Mouse (Mus musculus): Measurements from ENCODE around the gene Tulp2. TPM values are rescaled to one million over a fixed set of nuclear protein-coding genes. Genes with fewer than 3 reads are reported as not detected.
A peak's percentile ranks its signal among the peaks of the same experiment; 100 is the strongest.

Tulp2 gene
- total and polyA plus RNA-seq, 3 experiments, result 1.1 to 1.2 TPM; not detected in 1

GRCm38 (mm10) chr7:45466283-45467089, 15.2 kb upstream of the Tulp2 start, which contains the start of gene Bax:
Gene Bax, minus strand, starts transcription at chr7:45466898.
- Histone ChIP-seq H3K9me3 (replicated peaks; ENCODE audit: insufficient read depth, low read length) (no peaks in the 10 kb centered on the region), H3K27ac (ENCODE audit: control insufficient read depth, low read depth, low read length) (peak within 1 kb of the TSS; percentile 7), H3K9ac (ENCODE audit: control insufficient read depth, low read depth, low read length, poor library complexity, severe bottlenecking) (peak within 1 kb of the TSS; percentile 83), H3K36me3 (ENCODE audit: control insufficient read depth in 1 of 2, insufficient read depth in 2 of 2, low read length in 2 of 2) (peaks cover 2 to 14% of the 10 kb centered on the region in 2 experiments; a peak in 3 of 4 replicates), H3K79me2 (ENCODE audit: control insufficient read depth, insufficient read depth, low read length, poor library complexity) (peaks cover 19% of the 10 kb centered on the region), H3K4me1 (ENCODE audit: control insufficient read depth in 1 of 2, insufficient read depth in 2 of 2, low read length in 2 of 2) (peaks cover 2 to 26% of the 10 kb centered on the region in 2 experiments), H3K4me3 (ENCODE audit: control insufficient read depth in 1 of 2, insufficient read depth in 1 of 2, low read depth in 2 of 2, low read length in 2 of 2) (peak within 1 kb of the TSS; percentile 80 to 87), H3K27me3 (ENCODE audit: control insufficient read depth in 1 of 2, insufficient read depth in 2 of 2, low read length in 2 of 2) (no peaks in the 10 kb centered on the region)
- peak; percentile 96 for DNase-seq (ENCODE audit: low read depth, low spot score)
- TF ChIP-seq MYB (IDR thresholded peaks at IDR 0.05; ENCODE audit: low read depth, low read length) (no peak), SMC3 (IDR thresholded peaks at IDR 0.05; ENCODE audit: low read depth, low read length) (no peak), TAL1 (IDR thresholded peaks at IDR 0.05; ENCODE audit: low read length) (no peak), CHD1 (IDR thresholded peaks at IDR 0.05; ENCODE audit: low read depth, low read length) (no peak), BHLHE40 (IDR thresholded peaks at IDR 0.05; ENCODE audit: borderline replicate concordance, low read depth, low read length) (peak; percentile 95), ZNF384 (IDR thresholded peaks at IDR 0.05; ENCODE audit: low read depth, low read length) (no peak), ZMIZ1 (IDR thresholded peaks at IDR 0.05; ENCODE audit: low read depth, low read length) (no peak; the same call in 1 of the 2 replicates), MEF2A (IDR thresholded peaks at IDR 0.05; ENCODE audit: extremely low read depth, insufficient replicate concordance, low read depth, low read length, poor library complexity, severe bottlenecking) (no peak), USF2 (IDR thresholded peaks at IDR 0.05; ENCODE audit: borderline replicate concordance in 1 of 2, insufficient read depth in 1 of 2, low read depth in 1 of 2, low read length in 2 of 2) (peak; percentile 96 to 99), POLR2AphosphoS2 (IDR thresholded peaks at IDR 0.05; ENCODE audit: low read length) (no peak), POLR2AphosphoS5 (IDR thresholded peaks at IDR 0.05; ENCODE audit: borderline replicate concordance, low read depth, low read length) (no peak), RCOR1 (IDR thresholded peaks at IDR 0.05; ENCODE audit: low read depth, low read length) (no peak), EP300 (IDR thresholded peaks at IDR 0.05; ENCODE audit: low read depth in 1 of 2, low read length in 2 of 2) (no peak; a peak in 1 of 4 replicates), POLR2A (IDR thresholded peaks at IDR 0.05; ENCODE audit: control insufficient read depth in 1 of 2, insufficient read depth in 1 of 2, low read depth in 1 of 2, low read length in 2 of 2, poor library complexity in 1 of 2) (peak; percentile 70 to 77; a peak in 3 of 4 replicates), MYC (IDR thresholded peaks at IDR 0.05; ENCODE audit: low read depth, low read length) (peak; percentile 69; the same call in 1 of the 2 replicates), TCF12 (IDR thresholded peaks at IDR 0.05; ENCODE audit: low read depth, low read length) (0 out of 2 replicates have a peak, but pooled peaks have one; percentile 6), MXI1 (IDR thresholded peaks at IDR 0.05; ENCODE audit: low read depth, low read length) (peak; percentile 96), CTCF (IDR thresholded peaks at IDR 0.05 in 2 of 3, conservative IDR thresholded peaks at IDR 0.05 in 1 of 3; ENCODE audit: control insufficient read depth in 1 of 3, insufficient read depth in 1 of 3, low read depth in 2 of 3, low read length in 3 of 3, poor library complexity in 1 of 3, severe bottlenecking in 1 of 3) (no peak), GATA1 (IDR thresholded peaks at IDR 0.05; ENCODE audit: low read depth, low read length) (no peak), UBTF (IDR thresholded peaks at IDR 0.05; ENCODE audit: borderline replicate concordance, insufficient read depth, low read depth, low read length) (no peak), ZC3H11A (IDR thresholded peaks at IDR 0.05; ENCODE audit: low read depth, low read length) (no peak), NRF1 (IDR thresholded peaks at IDR 0.05; ENCODE audit: insufficient read depth, low read depth, low read length, poor library complexity, severe bottlenecking) (peak; percentile 70), JUND (IDR thresholded peaks at IDR 0.05; ENCODE audit: low read depth, low read length) (no peak), NELFE (IDR thresholded peaks at IDR 0.05; ENCODE audit: low read depth, low read length) (peak; percentile 69), E2F4 (IDR thresholded peaks at IDR 0.05; ENCODE audit: borderline replicate concordance, low read depth, low read length) (no peak), KAT2A (conservative IDR thresholded peaks at IDR 0.05; ENCODE audit: low read depth, low read length) (no peak; the same call in 1 of the 2 replicates), ETS1 (IDR thresholded peaks at IDR 0.05; ENCODE audit: low read depth, low read length) (peak; percentile 56; the same call in 1 of the 2 replicates), ELF1 (IDR thresholded peaks at IDR 0.05; ENCODE audit: low read depth, low read length) (no peak), CHD2 (IDR thresholded peaks at IDR 0.05; ENCODE audit: low read length) (no peak), HCFC1 (IDR thresholded peaks at IDR 0.05; ENCODE audit: low read depth, low read length) (peak; percentile 86), GABPA (IDR thresholded peaks at IDR 0.05; ENCODE audit: low read depth, low read length) (no peak), RAD21 (IDR thresholded peaks at IDR 0.05; ENCODE audit: low read depth, low read length) (no peak), TBP (IDR thresholded peaks at IDR 0.05; ENCODE audit: low read depth, low read length) (no peak), MAX (IDR thresholded peaks at IDR 0.05; ENCODE audit: low read length) (peak; percentile 98), SIN3A (IDR thresholded peaks at IDR 0.05; ENCODE audit: low read length) (peak; percentile 96), USF1 (IDR thresholded peaks at IDR 0.05; ENCODE audit: low read depth, low read length) (peak; percentile 99)

Data from MEL (cell line).